Mouse (Mus musculus) lung, postnatal 0 days (tissue): ENCODE data around the gene Ssbp4. TPM values are rescaled to one million over a fixed set of nuclear protein-coding genes. Genes with fewer than 3 reads are reported as not detected.

Experiments used
- ATAC-seq: fragments of 200-750 bp; cut with Nextera tagmentation; 2 replicates; pipeline ENCODE4 v1.8.0; 2017; ENCODE audit warnings: moderate library complexity
- DNase-seq: peaks from one replicate; pipeline ENCODE4 v3.0.0-alpha.2; 2016; ENCODE audit warnings: low spot score
- H3K27ac ChIP-seq: fragments of 300-500 bp; sonication (generic); 2 replicates; pipeline ENCODE4 v1.5.1; 2014; ENCODE audit warnings: antibody characterized with exemption, mild to moderate bottlenecking, low read length, mixed read lengths
- H3K27me3 ChIP-seq: fragments of 300-500 bp; sonication (generic); replicated peaks from 2 replicates; pipeline ENCODE4 v1.6.1; 2014; ENCODE audit warnings: low read length, mixed read lengths; ENCODE audit not compliant: insufficient read depth
- H3K36me3 ChIP-seq: fragments of 300-500 bp; sonication (generic); 2 replicates; pipeline ENCODE4 v1.6.1; 2014; ENCODE audit warnings: low read length, mixed read lengths; ENCODE audit not compliant: insufficient read depth
- H3K4me1 ChIP-seq: fragments of 300-500 bp; sonication (generic); 2 replicates; pipeline ENCODE4 v1.6.1; 2014; ENCODE audit warnings: antibody characterized with exemption, low read depth, low read length, mixed read lengths; ENCODE audit not compliant: insufficient read depth
- H3K4me2 ChIP-seq: fragments of 300-500 bp; sonication (generic); replicated peaks from 2 replicates; pipeline ENCODE4 v1.6.1; 2014; ENCODE audit warnings: low read depth, mild to moderate bottlenecking, low read length, moderate library complexity, mixed read lengths
- H3K4me3 ChIP-seq: fragments of 300-500 bp; sonication (generic); 2 replicates; pipeline ENCODE4 v1.5.1; 2014; ENCODE audit warnings: low read depth, low read length
- H3K9ac ChIP-seq: fragments of 300-500 bp; sonication (generic); replicated peaks from 2 replicates; pipeline ENCODE4 v1.6.1; 2014; ENCODE audit warnings: low read depth, mild to moderate bottlenecking
- H3K9me3 ChIP-seq: fragments of 300-500 bp; sonication (generic); 2 replicates; pipeline ENCODE4 v1.6.1; 2016; ENCODE audit warnings: low read length, mixed read lengths
- CTCF ChIP-seq: IDR thresholded peaks from 2 replicates; pipeline ENCODE4 v1.5.1; 2016; ENCODE audit warnings: antibody characterized with exemption, mild to moderate bottlenecking
- EP300 ChIP-seq: IDR thresholded peaks from 2 replicates; pipeline ENCODE4 v1.6.1; 2016; ENCODE audit warnings: antibody characterized with exemption, mild to moderate bottlenecking, control low read depth
- WGBS: fragments of 180-500 bp; shearing (Covaris S2); extraction: QIAGEN DNeasy Blood & Tissue Kit; methylation state at CpG from one replicate; pipeline ENCODE4 v1.1.7; 2014; 5-methylcytosine and 5-hydroxymethylcytosine counted together
- polyA plus RNA-seq: library from polyadenylated mRNA; unstranded; fragments of >200 nt; fragmentation: Nextera tagmentation; extraction: Ambion mirVana; gene quantifications from 2 replicates; pipeline ENCODE4 v1.2.1, GENCODE M21; 2015

Ssbp4 gene
- polyA plus RNA-seq, 1 experiment from 2014 or later, result 125 TPM

DNA sequence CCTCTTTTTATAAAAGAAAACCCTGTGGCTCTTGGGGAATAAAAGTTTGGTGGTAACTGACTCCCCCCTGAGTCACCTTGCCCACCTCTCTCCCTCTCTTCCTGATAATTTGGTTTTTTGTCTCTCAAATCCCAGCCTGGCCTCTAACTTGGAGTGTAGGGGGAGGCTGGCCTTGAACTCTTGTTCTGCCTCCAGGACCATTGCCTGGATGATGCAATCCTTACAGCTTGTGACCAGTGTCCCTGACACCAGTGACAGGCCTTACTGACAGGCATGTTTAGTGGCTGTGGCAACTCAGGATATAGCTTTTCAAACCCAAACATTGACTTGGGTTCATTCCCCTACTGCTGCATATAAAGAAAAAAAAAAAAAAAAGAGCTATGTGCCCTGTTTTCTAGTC, 38.1 kb upstream of the Ssbp4 start:
- peaks cover 12% of the 10 kb centered on the region for H3K36me3 ChIP-seq
- H3K27me3 ChIP-seq, result no peaks in the 10 kb centered on the region
- ATAC-seq, result no peak
- DNase-seq, result no peak
- H3K9ac ChIP-seq, result no peak overlapping the region
- H3K4me1 ChIP-seq, result peaks cover 26% of the 10 kb centered on the region; the same call in 1 of the 2 replicates
- no peak overlapping the region for H3K4me2 ChIP-seq
- H3K9me3 ChIP-seq, result no peaks in the 10 kb centered on the region
- TF ChIP-seq CTCF (no peak), EP300 (no peak)
- H3K4me3 ChIP-seq, result no peak overlapping the region
- H3K27ac ChIP-seq, result no peak overlapping the region

DNA sequence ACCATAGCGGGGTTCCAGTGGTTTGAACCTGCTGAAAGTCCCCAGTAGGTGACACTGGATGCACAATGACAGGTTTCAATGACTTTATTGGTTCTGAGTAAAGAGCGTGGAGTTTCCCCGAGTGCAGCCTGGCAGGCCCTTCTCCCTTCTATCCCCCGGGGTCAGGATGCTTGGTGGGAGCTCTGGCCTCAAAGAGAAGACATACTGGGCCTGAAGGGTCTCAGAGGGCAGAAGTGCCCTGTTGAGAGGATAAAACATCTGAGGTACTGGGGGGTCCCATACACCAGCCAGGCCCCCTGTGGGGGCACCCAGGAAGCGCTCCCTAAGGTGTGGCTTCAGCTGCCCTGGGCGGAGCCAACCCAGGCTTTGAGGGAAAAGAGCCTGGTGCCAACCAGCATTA, 37.7 kb upstream of the Ssbp4 start:
- no peak overlapping the region for H3K4me2 ChIP-seq
- ATAC-seq, result no peak
- TF ChIP-seq CTCF (no peak), EP300 (no peak)
- no peaks in the 10 kb centered on the region for H3K9me3 ChIP-seq
- DNase-seq, result no peak
- WGBS, result 75% methylated on average over 6 of the region's 6 CpGs
- H3K4me3 ChIP-seq, result no peak overlapping the region
- no peaks in the 10 kb centered on the region for H3K27me3 ChIP-seq
- peaks cover 26% of the 10 kb centered on the region; the same call in 1 of the 2 replicates for H3K4me1 ChIP-seq
- H3K36me3 ChIP-seq, result peaks cover 9% of the 10 kb centered on the region
- H3K9ac ChIP-seq, result no peak overlapping the region
- no peak overlapping the region for H3K27ac ChIP-seq

DNA sequence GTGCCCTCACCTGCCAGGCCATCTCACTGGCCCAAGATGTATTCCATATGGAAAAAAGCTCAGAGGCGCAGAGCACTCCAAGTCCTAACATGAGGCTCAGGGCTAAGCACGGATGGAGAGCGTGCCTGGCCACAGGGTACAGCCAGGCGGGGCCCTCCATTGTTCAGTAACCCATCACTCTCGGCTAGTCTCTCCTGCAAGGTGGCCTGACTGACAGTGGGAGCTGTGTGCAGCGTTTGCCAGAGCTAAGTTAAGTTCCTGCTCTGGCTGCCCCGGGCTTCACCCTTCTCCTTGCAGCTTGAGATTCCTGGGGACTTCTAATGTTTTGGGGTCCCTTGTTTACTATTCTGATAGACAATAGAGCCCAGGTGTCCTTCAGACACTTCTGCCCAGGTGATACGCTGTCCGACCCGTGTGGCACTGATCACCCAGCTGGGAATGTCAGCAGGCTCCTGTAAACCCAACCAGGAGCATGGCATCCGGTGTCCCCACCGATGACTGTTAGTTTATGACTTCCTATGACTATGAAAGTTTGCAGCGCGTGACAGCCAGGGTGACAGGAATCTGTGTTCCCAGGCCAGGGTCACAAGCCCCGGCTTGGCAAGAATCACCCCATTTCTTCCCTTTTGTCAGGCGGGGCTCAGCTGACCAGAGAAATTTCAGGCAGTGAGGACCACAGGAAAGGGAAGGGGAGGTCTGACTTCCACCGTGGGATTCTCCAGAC, 37.0 kb upstream of the Ssbp4 start:
- Histone ChIP-seq H3K9ac (no peak overlapping the region), H3K4me1 (peaks cover 26% of the 10 kb centered on the region; the same call in 1 of the 2 replicates), H3K9me3 (no peaks in the 10 kb centered on the region), H3K36me3 (0 out of 2 replicates have a peak, but pooled peaks cover 5% of the 10 kb centered on the region), H3K4me2 (no peak overlapping the region), H3K4me3 (no peak overlapping the region), H3K27ac (no peak overlapping the region), H3K27me3 (no peaks in the 10 kb centered on the region)
- DNase-seq, result peak; percentile 36
- WGBS, result 44% methylated on average over 17 of the region's 17 CpGs
- ATAC-seq, result no peak; the same call in 1 of the 2 replicates
- peak; percentile 47; the same call in 1 of the 2 replicates for TF ChIP-seq EP300
- TF ChIP-seq CTCF, result no peak

DNA sequence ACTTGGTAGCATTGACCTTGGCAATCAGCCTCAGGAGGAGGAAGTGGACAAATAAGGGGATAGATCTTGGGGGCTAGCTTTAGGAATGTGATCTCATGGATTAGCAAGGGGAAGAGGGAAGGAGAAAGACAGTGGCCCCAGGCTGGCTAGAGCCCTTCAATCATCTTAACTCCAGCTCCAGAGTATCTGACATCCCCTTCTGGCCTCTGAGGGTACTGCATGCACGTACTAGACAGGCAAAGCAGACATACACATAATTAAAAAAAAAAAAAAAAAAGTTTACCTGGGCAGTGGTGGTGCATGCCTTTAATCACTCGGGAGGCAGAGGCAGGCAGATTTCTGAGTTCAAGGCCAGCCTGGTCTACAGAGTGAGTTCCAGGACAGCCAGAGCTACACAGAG, 35.4 kb upstream of the Ssbp4 start:
- no peak for ATAC-seq
- Histone ChIP-seq H3K27ac (no peak overlapping the region), H3K36me3 (no peaks in the 10 kb centered on the region), H3K4me2 (no peak overlapping the region), H3K9ac (no peak overlapping the region), H3K9me3 (no peaks in the 10 kb centered on the region), H3K4me3 (no peak overlapping the region), H3K4me1 (peaks cover 17% of the 10 kb centered on the region; the same call in 1 of the 2 replicates), H3K27me3 (no peaks in the 10 kb centered on the region)
- TF ChIP-seq CTCF (peak; percentile 56), EP300 (no peak)
- DNase-seq, result peak; percentile 4
- WGBS, result 70% methylated on average over 2 of the region's 2 CpGs

DNA sequence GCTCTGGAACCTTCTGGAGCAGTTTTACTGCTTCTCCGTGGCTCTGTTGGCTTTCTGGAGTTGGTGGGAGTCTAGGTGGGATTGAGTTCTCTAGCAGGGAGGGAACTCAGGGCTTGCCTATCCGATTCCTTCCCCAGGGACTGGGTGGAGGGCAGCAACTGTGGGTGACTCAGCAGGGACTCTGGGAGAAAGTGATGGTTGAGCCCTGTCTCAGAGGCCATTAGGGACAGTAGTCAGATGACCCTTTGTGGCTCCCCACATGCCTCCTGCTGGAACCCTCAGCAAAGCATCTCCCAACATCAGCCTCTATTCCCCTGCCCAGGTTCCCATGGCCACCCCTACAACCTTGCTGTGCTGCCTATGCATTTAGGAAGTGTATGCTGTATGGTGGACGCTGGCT, 34.3 kb upstream of the Ssbp4 start:
- H3K36me3 ChIP-seq, result no peaks in the 10 kb centered on the region
- no peak overlapping the region for H3K4me2 ChIP-seq
- ATAC-seq (no peak), DNase-seq (no peak)
- no peak overlapping the region for H3K27ac ChIP-seq
- H3K9ac ChIP-seq, result no peak overlapping the region
- H3K27me3 ChIP-seq, result no peaks in the 10 kb centered on the region
- TF ChIP-seq CTCF (no peak), EP300 (no peak)
- H3K4me1 ChIP-seq, result peaks cover 11% of the 10 kb centered on the region; the same call in 1 of the 2 replicates
- H3K9me3 ChIP-seq, result no peaks in the 10 kb centered on the region
- H3K4me3 ChIP-seq, result no peak overlapping the region
- 66% methylated on average over 3 of the region's 3 CpGs for WGBS

DNA sequence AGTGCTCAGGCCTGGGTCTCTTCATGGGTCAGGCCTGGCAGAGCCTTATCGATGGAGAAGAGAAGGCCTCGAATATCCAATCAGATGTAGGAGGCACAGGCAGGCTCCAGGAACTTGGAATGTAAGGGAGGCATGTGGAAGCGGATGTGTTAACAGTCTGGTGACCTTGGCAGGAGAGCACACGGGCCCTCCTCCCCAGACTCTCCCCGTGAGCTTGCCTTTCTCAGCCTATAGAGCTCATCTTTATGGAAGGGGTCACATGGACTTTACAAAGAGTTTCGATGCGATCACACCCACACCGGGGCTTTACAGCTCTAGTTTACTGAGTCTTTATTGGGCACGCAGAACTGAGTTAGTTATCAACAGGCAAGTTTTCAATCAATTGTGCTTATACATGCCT, 30.1 kb upstream of the Ssbp4 start:
- 63% methylated on average over 9 of the region's 9 CpGs for WGBS
- DNase-seq (peak; percentile 3), ATAC-seq (no peak)
- H3K27ac ChIP-seq, result no peak overlapping the region
- H3K27me3 ChIP-seq, result no peaks in the 10 kb centered on the region
- H3K9ac ChIP-seq, result no peak overlapping the region
- H3K4me1 ChIP-seq, result no peaks in the 10 kb centered on the region
- H3K4me3 ChIP-seq, result no peak overlapping the region
- H3K9me3 ChIP-seq, result no peaks in the 10 kb centered on the region
- no peak overlapping the region for H3K4me2 ChIP-seq
- H3K36me3 ChIP-seq, result no peaks in the 10 kb centered on the region
- TF ChIP-seq EP300 (no peak), CTCF (no peak)
